Mouse (Mus musculus) liver, embryonic 15.5 days (tissue): ENCODE measurements around the gene Timp4. TPM values are rescaled to one million over a fixed set of nuclear protein-coding genes. Genes with fewer than 3 reads are reported as not detected.

Experiments
- polyA plus RNA-seq: library from polyadenylated mRNA; unstranded; fragments of >200 nt; fragmentation: Nextera tagmentation; extraction: Ambion mirVana; gene quantifications from 2 replicates; pipeline ENCODE4 v1.2.1, GENCODE M21; 2015

Timp4 gene
- polyA plus RNA-seq, 1 experiment from 2014 or later: 0.02 TPM

Other genes with a start within 250 kb of the Timp4 start
- 21.3 and 23.7 TPM in 2 replicates for gene Tamm41, start 214.3 kb downstream of the Timp4 start, polyA plus RNA-seq
- 0.13 TPM in 2 replicates for gene Syn2, start 117.3 kb downstream of the Timp4 start, polyA plus RNA-seq
- gene Gm17482, start 24.9 kb downstream of the Timp4 start, polyA plus RNA-seq: not detected in 2 replicates
- 1.5 and 1.7 TPM in 2 replicates for gene Pparg, start 108.7 kb upstream of the Timp4 start, polyA plus RNA-seq